Mouse (Mus musculus): ENCODE measurements at regions not wholly inside any gene's neighbourhood (a gene's known extent, or its start where the extent isn't known, plus 50 kb on each side); places are given as distances from the start of the nearest gene placed in this dataset.

GRCm38 (mm10) chr7:134436917-134437316 is 51.5 kb upstream of the D7Ertd443e start:
- H3K27ac ChIP-seq (ENCODE audit: low read depth, low read length) = no peak overlapping the region
- ATAC-seq = no peak
- DNase-seq (ENCODE audit: low spot score) = no peak
- WGBS = 94% methylated on average over 3 of the region's 3 CpGs
- H3K9ac ChIP-seq (ENCODE audit: low read length) = no peak overlapping the region
- H3K4me3 ChIP-seq (ENCODE audit: low read depth, low read length) = no peak overlapping the region
- no peaks in the 10 kb centered on the region for H3K27me3 ChIP-seq (replicated peaks; ENCODE audit: control insufficient read depth, insufficient read depth, low read length)
- H3K36me3 ChIP-seq (ENCODE audit: control insufficient read depth, insufficient read depth, low read length) = no peaks in the 10 kb centered on the region
- no peaks in the 10 kb centered on the region for H3K4me1 ChIP-seq (ENCODE audit: control insufficient read depth, insufficient read depth, low read length)
- H3K9me3 ChIP-seq (replicated peaks; ENCODE audit: control insufficient read depth, low read length) = no peaks in the 10 kb centered on the region
- no peak overlapping the region for H3K4me2 ChIP-seq (ENCODE audit: low read length)

- ATAC-seq (no peak), DNase-seq (ENCODE audit: low spot score) (no peak)
- H3K36me3 ChIP-seq (ENCODE audit: control insufficient read depth, insufficient read depth, low read length) = no peaks in the 10 kb centered on the region
- H3K4me1 ChIP-seq (ENCODE audit: control insufficient read depth, insufficient read depth, low read length) = no peaks in the 10 kb centered on the region
- H3K4me2 ChIP-seq (ENCODE audit: low read length) = no peak overlapping the region
- H3K27me3 ChIP-seq (replicated peaks; ENCODE audit: control insufficient read depth, insufficient read depth, low read length) = no peaks in the 10 kb centered on the region
- H3K27ac ChIP-seq (ENCODE audit: low read depth, low read length) = no peak overlapping the region
- 91% methylated on average over 5 of the region's 5 CpGs for WGBS
- no peaks in the 10 kb centered on the region for H3K9me3 ChIP-seq (replicated peaks; ENCODE audit: control insufficient read depth, low read length)
- H3K4me3 ChIP-seq (ENCODE audit: low read depth, low read length) = no peak overlapping the region
- no peak overlapping the region for H3K9ac ChIP-seq (ENCODE audit: low read length)
Measured at GRCm38 (mm10) chr7:134439281-134439680, 53.8 kb upstream of the D7Ertd443e start.

GRCm38 (mm10) chr7:134445008-134445806 is 59.7 kb upstream of the D7Ertd443e start:
- ATAC-seq (no peak), DNase-seq (ENCODE audit: low spot score) (peak; percentile 49)
- no peaks in the 10 kb centered on the region for H3K27me3 ChIP-seq (replicated peaks; ENCODE audit: control insufficient read depth, insufficient read depth, low read length)
- 73% methylated on average over 8 of the region's 8 CpGs for WGBS
- no peak overlapping the region for H3K9ac ChIP-seq (ENCODE audit: low read length)
- H3K9me3 ChIP-seq (replicated peaks; ENCODE audit: control insufficient read depth, low read length) = no peaks in the 10 kb centered on the region
- no peaks in the 10 kb centered on the region for H3K36me3 ChIP-seq (ENCODE audit: control insufficient read depth, insufficient read depth, low read length)
- H3K27ac ChIP-seq (ENCODE audit: low read depth, low read length) = no peak overlapping the region
- no peak overlapping the region for H3K4me3 ChIP-seq (ENCODE audit: low read depth, low read length)
- no peaks in the 10 kb centered on the region for H3K4me1 ChIP-seq (ENCODE audit: control insufficient read depth, insufficient read depth, low read length)
- H3K4me2 ChIP-seq (ENCODE audit: low read length) = no peak overlapping the region

- Histone ChIP-seq H3K9me3 (replicated peaks; ENCODE audit: control insufficient read depth, low read length) (no peaks in the 10 kb centered on the region), H3K36me3 (ENCODE audit: control insufficient read depth, insufficient read depth, low read length) (no peaks in the 10 kb centered on the region), H3K4me2 (ENCODE audit: low read length) (no peak overlapping the region), H3K27me3 (replicated peaks; ENCODE audit: control insufficient read depth, insufficient read depth, low read length) (no peaks in the 10 kb centered on the region), H3K4me3 (ENCODE audit: low read depth, low read length) (no peak overlapping the region), H3K27ac (ENCODE audit: low read depth, low read length) (no peak overlapping the region), H3K4me1 (ENCODE audit: control insufficient read depth, insufficient read depth, low read length) (no peaks in the 10 kb centered on the region), H3K9ac (ENCODE audit: low read length) (no peak overlapping the region)
- ATAC-seq (no peak), DNase-seq (ENCODE audit: low spot score) (no peak)
Measured at GRCm38 (mm10) chr7:134447648-134448202, 62.3 kb upstream of the D7Ertd443e start.

- H3K36me3 ChIP-seq (ENCODE audit: control insufficient read depth, insufficient read depth, low read length) = no peaks in the 10 kb centered on the region
- H3K9ac ChIP-seq (ENCODE audit: low read length) = no peak overlapping the region
- DNase-seq (ENCODE audit: low spot score) (no peak), ATAC-seq (no peak)
- H3K4me2 ChIP-seq (ENCODE audit: low read length) = no peak overlapping the region
- H3K4me1 ChIP-seq (ENCODE audit: control insufficient read depth, insufficient read depth, low read length) = no peaks in the 10 kb centered on the region
- no peak overlapping the region for H3K4me3 ChIP-seq (ENCODE audit: low read depth, low read length)
- 90% methylated on average over 2 of the region's 2 CpGs for WGBS
- no peak overlapping the region for H3K27ac ChIP-seq (ENCODE audit: low read depth, low read length)
- no peaks in the 10 kb centered on the region for H3K27me3 ChIP-seq (replicated peaks; ENCODE audit: control insufficient read depth, insufficient read depth, low read length)
- H3K9me3 ChIP-seq (replicated peaks; ENCODE audit: control insufficient read depth, low read length) = 0 out of 2 replicates have a peak, but pooled peaks cover 4% of the 10 kb centered on the region
Measured at GRCm38 (mm10) chr7:134448831-134449230, 63.4 kb upstream of the D7Ertd443e start.

GRCm38 (mm10) chr7:134462677-134463076 is 77.2 kb upstream of the D7Ertd443e start:
- H3K36me3 ChIP-seq (ENCODE audit: control insufficient read depth, insufficient read depth, low read length) = no peaks in the 10 kb centered on the region
- DNase-seq (ENCODE audit: low spot score) (no peak), ATAC-seq (no peak)
- no peak overlapping the region for H3K27ac ChIP-seq (ENCODE audit: low read depth, low read length)
- H3K27me3 ChIP-seq (replicated peaks; ENCODE audit: control insufficient read depth, insufficient read depth, low read length) = no peaks in the 10 kb centered on the region
- H3K4me1 ChIP-seq (ENCODE audit: control insufficient read depth, insufficient read depth, low read length) = no peaks in the 10 kb centered on the region; the same call in 1 of the 2 replicates
- no peak overlapping the region for H3K4me2 ChIP-seq (ENCODE audit: low read length)
- H3K4me3 ChIP-seq (ENCODE audit: low read depth, low read length) = no peak overlapping the region
- no peaks in the 10 kb centered on the region for H3K9me3 ChIP-seq (replicated peaks; ENCODE audit: control insufficient read depth, low read length)
- WGBS = 86% methylated on average over 3 of the region's 3 CpGs
- no peak overlapping the region for H3K9ac ChIP-seq (ENCODE audit: low read length)

GRCm38 (mm10) chr7:134463380-134463779 is 77.9 kb upstream of the D7Ertd443e start:
- Histone ChIP-seq H3K4me3 (ENCODE audit: low read depth, low read length) (no peak overlapping the region), H3K9me3 (replicated peaks; ENCODE audit: control insufficient read depth, low read length) (no peaks in the 10 kb centered on the region), H3K27me3 (replicated peaks; ENCODE audit: control insufficient read depth, insufficient read depth, low read length) (no peaks in the 10 kb centered on the region), H3K4me2 (ENCODE audit: low read length) (no peak overlapping the region), H3K9ac (ENCODE audit: low read length) (no peak overlapping the region), H3K4me1 (ENCODE audit: control insufficient read depth, insufficient read depth, low read length) (no peaks in the 10 kb centered on the region; the same call in 1 of the 2 replicates), H3K36me3 (ENCODE audit: control insufficient read depth, insufficient read depth, low read length) (no peaks in the 10 kb centered on the region), H3K27ac (ENCODE audit: low read depth, low read length) (no peak overlapping the region)
- ATAC-seq (no peak), DNase-seq (ENCODE audit: low spot score) (no peak)
- WGBS = 88% methylated on average over 4 of the region's 4 CpGs

- H3K27me3 ChIP-seq (replicated peaks; ENCODE audit: control insufficient read depth, insufficient read depth, low read length) = no peaks in the 10 kb centered on the region
- DNase-seq (ENCODE audit: low spot score) = no peak
- H3K36me3 ChIP-seq (ENCODE audit: control insufficient read depth, insufficient read depth, low read length) = no peaks in the 10 kb centered on the region
- H3K4me2 ChIP-seq (ENCODE audit: low read length) = no peak overlapping the region
- WGBS = 85% methylated on average over 3 of the region's 3 CpGs
- H3K4me1 ChIP-seq (ENCODE audit: control insufficient read depth, insufficient read depth, low read length) = no peaks in the 10 kb centered on the region
- H3K4me3 ChIP-seq (ENCODE audit: low read depth, low read length) = no peak overlapping the region
- no peak overlapping the region for H3K27ac ChIP-seq (ENCODE audit: low read depth, low read length)
- no peak for ATAC-seq
- no peak overlapping the region for H3K9ac ChIP-seq (ENCODE audit: low read length)
- no peaks in the 10 kb centered on the region for H3K9me3 ChIP-seq (replicated peaks; ENCODE audit: control insufficient read depth, low read length)
Measured at GRCm38 (mm10) chr7:134467216-134467615, 81.8 kb upstream of the D7Ertd443e start.

GRCm38 (mm10) chr7:134471286-134471685 is 85.8 kb upstream of the D7Ertd443e start:
- no peaks in the 10 kb centered on the region for H3K36me3 ChIP-seq (ENCODE audit: control insufficient read depth, insufficient read depth, low read length)
- H3K4me2 ChIP-seq (ENCODE audit: low read length) = no peak overlapping the region
- no peak for ATAC-seq

More at GRCm38 (mm10) chr7:134471286-134471685, 85.8 kb upstream of the D7Ertd443e start:
- peak; percentile 55 for DNase-seq (ENCODE audit: low spot score)
- H3K4me1 ChIP-seq (ENCODE audit: control insufficient read depth, insufficient read depth, low read length) = no peaks in the 10 kb centered on the region
- no peaks in the 10 kb centered on the region for H3K27me3 ChIP-seq (replicated peaks; ENCODE audit: control insufficient read depth, insufficient read depth, low read length)
- H3K9me3 ChIP-seq (replicated peaks; ENCODE audit: control insufficient read depth, low read length) = no peaks in the 10 kb centered on the region
- no peak overlapping the region for H3K4me3 ChIP-seq (ENCODE audit: low read depth, low read length)
- H3K27ac ChIP-seq (ENCODE audit: low read depth, low read length) = no peak overlapping the region
- 34% methylated on average over 2 of the region's 2 CpGs for WGBS
- H3K9ac ChIP-seq (ENCODE audit: low read length) = no peak overlapping the region
